Mouse (Mus musculus) CD4-positive naive resting alpha-beta T cell, adult 57 days (primary cell): Measurements from ENCODE around the gene Dctn1. TPM values are rescaled to one million over a fixed set of nuclear protein-coding genes. Genes with fewer than 3 reads are reported as not detected.

Experiments
- total RNA-seq: library from RNA; stranded (reverse); gene quantifications from one replicate; pipeline ENCODE4 v1.2.4, GENCODE M21; 2023

Dctn1 gene
- 127 TPM for total RNA-seq

GRCm38 (mm10) chr6:83165607-83166242, at the start of gene Dctn1:
Dctn1 (plus strand) TSS chr6:83165920.

DNA sequence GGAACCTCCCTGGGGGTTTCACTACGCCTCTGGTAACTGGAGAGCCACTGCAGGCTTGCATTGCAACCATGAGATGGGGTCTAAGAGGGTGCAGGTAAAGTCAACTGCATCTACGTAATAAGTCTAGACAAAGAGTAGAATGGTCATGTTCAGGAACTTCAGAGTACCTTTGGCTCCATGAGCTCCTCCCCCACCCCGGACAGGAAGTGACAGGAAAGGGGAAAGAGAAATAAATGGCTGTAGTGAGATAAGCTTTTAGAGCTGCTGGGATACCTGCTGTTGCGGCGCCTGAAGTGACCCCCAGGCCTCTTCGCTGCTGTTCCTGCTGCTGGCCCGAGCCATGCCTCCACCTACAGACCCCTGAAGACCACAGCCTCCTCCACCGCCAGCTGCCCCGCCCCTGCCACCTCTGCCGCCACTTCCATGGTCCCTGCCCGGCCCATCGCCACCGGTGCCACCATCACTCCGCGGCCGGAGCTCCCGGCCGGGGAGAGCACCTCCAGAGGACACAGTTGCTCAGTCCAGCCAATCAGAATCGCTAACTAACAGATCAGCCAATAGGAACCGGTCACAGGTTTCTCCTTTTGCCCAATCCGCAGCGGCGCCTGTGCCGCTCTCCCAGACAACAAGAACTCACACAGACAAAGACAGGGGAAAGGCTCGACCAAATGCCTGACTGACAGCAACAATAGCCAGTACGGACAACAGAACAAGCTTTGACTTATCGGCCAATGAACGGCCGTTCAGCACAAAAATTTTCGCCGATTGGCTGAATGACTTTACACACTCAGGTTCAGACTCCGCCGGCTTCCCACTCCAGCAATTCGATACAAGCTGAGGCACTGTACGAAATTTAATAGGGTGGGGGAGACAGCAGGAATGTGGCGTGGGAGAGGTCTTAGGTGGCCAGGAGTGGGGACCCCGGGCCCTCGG, 44.5 kb upstream of the Dctn1 start, which contains the start of gene Wbp1:
Gene Wbp1 (minus strand): TSS at position 630 of the 933 bp plus-strand sequence.

GRCm38 (mm10) chr6:83125331-83125730, 40.4 kb upstream of the Dctn1 start, which contains the start of gene Ino80b:
Ino80b (minus strand) TSS chr6:83125431.

GRCm38 (mm10) chr6:83134951-83135513, 30.7 kb upstream of the Dctn1 start, which contains the start of gene Rtkn:
Rtkn (plus strand) TSS chr6:83135463.

DNA sequence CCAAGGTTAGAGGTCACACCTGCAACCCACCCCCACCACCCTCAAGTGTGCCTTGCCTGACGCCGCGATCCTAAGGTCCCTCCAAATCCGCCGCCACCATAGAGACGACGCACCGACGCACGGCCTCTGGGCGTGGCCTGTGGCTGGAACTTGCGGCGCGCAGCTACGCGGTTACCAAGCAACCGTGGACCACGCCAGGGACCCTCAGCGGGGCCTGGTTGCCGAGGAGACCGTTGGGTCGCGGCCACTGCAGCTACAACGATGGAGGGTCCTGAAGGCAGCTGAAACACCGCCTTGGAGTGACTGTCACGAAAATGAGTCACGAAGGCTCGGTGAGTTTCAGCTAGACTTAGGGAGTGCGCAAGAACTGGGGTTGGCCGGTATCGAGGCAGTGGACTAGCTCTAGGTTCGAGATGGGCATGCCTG, 9.4 kb upstream of the Dctn1 start, which contains the start of the genes Wdr54 and 1700003E16Rik:
Gene Wdr54 (minus strand): TSS at position 139 of the 426 bp plus-strand sequence.
Gene 1700003E16Rik (plus strand): TSS at position 146 of the 426 bp plus-strand sequence.

DNA sequence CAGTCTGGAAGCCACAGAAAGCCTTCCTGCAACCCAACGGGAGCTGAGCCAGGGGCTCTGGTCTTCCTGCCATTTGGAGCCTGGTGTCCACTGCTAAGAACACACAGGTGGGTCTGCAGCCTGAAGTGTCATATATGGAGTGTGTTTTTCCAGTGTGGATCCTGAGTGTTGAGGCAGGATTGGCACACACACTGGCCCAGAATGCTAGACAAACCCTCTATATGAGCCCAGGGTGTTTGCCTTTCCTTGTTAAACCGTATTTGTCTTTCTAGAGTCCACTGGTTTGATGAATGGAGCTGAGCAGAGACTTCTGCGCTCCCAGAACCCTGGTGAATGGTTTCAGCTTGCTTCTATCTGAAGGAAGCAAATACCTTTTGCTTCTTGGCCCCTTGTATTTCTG, 54.1 kb downstream of the Dctn1 start, which contains the start of gene Slc4a5:
Gene Slc4a5 (plus strand): TSS at position 15 of the 400 bp plus-strand sequence.

Other genes starting within 250 kb of the Dctn1 start
- gene Sema4f, start 226.2 kb upstream of the Dctn1 start, total RNA-seq = 21.0 TPM
- not detected for gene M1ap, start 219.0 kb upstream of the Dctn1 start, total RNA-seq
- gene Dok1, start 132.4 kb upstream of the Dctn1 start, total RNA-seq = 15.5 TPM
- gene Loxl3, start 131.7 kb upstream of the Dctn1 start, total RNA-seq = 1.2 TPM
- 383 TPM for gene Aup1, start 111.4 kb upstream of the Dctn1 start, total RNA-seq
- gene Htra2, start 110.6 kb upstream of the Dctn1 start, total RNA-seq = 34.5 TPM
- gene Dqx1, start 108.1 kb upstream of the Dctn1 start, total RNA-seq = 15.3 TPM
- gene Tlx2, start 95.6 kb upstream of the Dctn1 start, total RNA-seq = not detected
- 28.6 TPM for gene Pcgf1, start 88.1 kb upstream of the Dctn1 start, total RNA-seq
- not detected for gene Lbx2, start 79.6 kb upstream of the Dctn1 start, total RNA-seq
- gene Ccdc142, start 64.3 kb upstream of the Dctn1 start, total RNA-seq = 12.8 TPM
- 8.3 TPM for gene Gm42688, start 64.3 kb upstream of the Dctn1 start, total RNA-seq
- 28.2 TPM for gene Mrpl53, start 56.9 kb upstream of the Dctn1 start, total RNA-seq
- gene Mogs, start 50.4 kb upstream of the Dctn1 start, total RNA-seq = 34.1 TPM
- 41.6 TPM for gene Wbp1, start 44.4 kb upstream of the Dctn1 start, total RNA-seq
- 28.5 TPM for gene Ino80b, start 40.5 kb upstream of the Dctn1 start, total RNA-seq
- not detected for gene Rtkn, start 30.5 kb upstream of the Dctn1 start, total RNA-seq
- gene Wdr54, start 9.5 kb upstream of the Dctn1 start, total RNA-seq = 0.53 TPM
- not detected for gene 1700003E16Rik, start 9.5 kb upstream of the Dctn1 start, total RNA-seq
- not detected for gene Slc4a5, start 53.9 kb downstream of the Dctn1 start, total RNA-seq
- 48.9 TPM for gene Mthfd2, start 160.0 kb downstream of the Dctn1 start, total RNA-seq
- gene Mob1a, start 160.1 kb downstream of the Dctn1 start, total RNA-seq = 97.1 TPM
- 28.4 TPM for gene Bola3, start 183.2 kb downstream of the Dctn1 start, total RNA-seq